Comparison of ENCODE assay signal across 7 mouse cellular contexts in genomic region chr13:23744421-23745380, GRCm38 (mm10). TPM values are rescaled to one million over a fixed set of nuclear protein-coding genes. Genes with fewer than 3 reads are reported as not detected.
DNase-seq lines count a peak whose midpoint lies in the region; ATAC-seq and TF ChIP-seq lines count a peak whose summit lies in the region.

No protein-coding gene starts in this region.

- H3K79me2 ChIP-seq in CH12.LX (replicated peaks; ENCODE audit: control insufficient read depth, extremely low read depth, insufficient read depth, poor library complexity, severe bottlenecking) = no peaks in the 10 kb centered on the region

- H3K4me2 ChIP-seq in CH12.LX (ENCODE audit: insufficient read depth, low read depth, poor library complexity, severe bottlenecking) = peak overlapping the region; percentile 74; the same call in 1 of the 2 replicates
- peak overlapping the region; percentile 58 for H3K4me2 ChIP-seq in forebrain, embryonic 11.5 days (ENCODE audit: low read depth, low read length, severe bottlenecking)
- H3K4me2 ChIP-seq in liver, embryonic 11.5 days = peak overlapping the region; percentile 60

- TF ChIP-seq EP300 in CH12.LX (IDR thresholded peaks at IDR 0.05; ENCODE audit: low read length) = no peak

- H3K9me3 ChIP-seq in CH12.LX (replicated peaks; ENCODE audit: low read length) = no peaks in the 10 kb centered on the region
- H3K9me3 ChIP-seq in forebrain, embryonic 11.5 days (ENCODE audit: control insufficient read depth, low read length) = no peaks in the 10 kb centered on the region
- no peaks in the 10 kb centered on the region for H3K9me3 ChIP-seq in liver, embryonic 11.5 days (ENCODE audit: control insufficient read depth, low read length)

- H3K27me3 ChIP-seq in CH12.LX (replicated peaks) = no peaks in the 10 kb centered on the region
- no peaks in the 10 kb centered on the region for H3K27me3 ChIP-seq in forebrain, embryonic 11.5 days (ENCODE audit: control insufficient read depth, insufficient read depth, low read length)
- no peaks in the 10 kb centered on the region for H3K27me3 ChIP-seq in liver, embryonic 11.5 days (replicated peaks; ENCODE audit: control insufficient read depth, insufficient read depth, low read length)

- no peaks in the 10 kb centered on the region for H3K36me3 ChIP-seq in CH12.LX (replicated peaks in 1 of 2; ENCODE audit: control insufficient read depth in 1 of 2, insufficient read depth in 1 of 2, low read length in 1 of 2)
- H3K36me3 ChIP-seq in forebrain, embryonic 11.5 days (ENCODE audit: control insufficient read depth, insufficient read depth, low read length) = no peaks in the 10 kb centered on the region
- H3K36me3 ChIP-seq in liver, embryonic 11.5 days (ENCODE audit: control insufficient read depth, insufficient read depth, low read length) = no peaks in the 10 kb centered on the region

- DNase-seq in 3T3-L1 (ENCODE audit: low read depth, low spot score) (peak; percentile 73), CH12.LX (ENCODE audit: extremely low read depth) (no peak)
- no peak for DNase-seq in forebrain, embryonic 11.5 days (ENCODE audit: low spot score)
- DNase-seq in liver, embryonic 11.5 days (ENCODE audit: low spot score) = no peak
- DNase-seq in yolk sac, embryonic 10.5 days (ENCODE audit: low spot score) = peak; percentile 47
- no peak for DNase-seq in lung, adult 2 months
- no peak for DNase-seq in gastrocnemius, postnatal 25 days

- TF ChIP-seq CTCF in CH12.LX (conservative IDR thresholded peaks at IDR 0.05 in 1 of 2, IDR thresholded peaks at IDR 0.05 in 1 of 2; ENCODE audit: low read depth in 2 of 2, low read length in 2 of 2) = no peak
- no peak for TF ChIP-seq CTCF in lung, adult 2 months (IDR thresholded peaks at IDR 0.05; ENCODE audit: insufficient read depth, low read length)

- in situ Hi-C loops in CH12.LX (cut with MboI; ENCODE audit: low pct_ligation_motif_present, low pct_unique_long_range_greater_than_20kb, low sequenced_read_pairs) = no loop called here

- WGBS in forebrain, embryonic 11.5 days = 2% methylated on average over 13 of the region's 36 CpGs
- WGBS in liver, embryonic 11.5 days = 3% methylated on average over 13 of the region's 36 CpGs
- 7% methylated on average over 24 of the region's 36 CpGs for WGBS in lung, adult 2 months

- peak overlapping the region; percentile 85 for H3K27ac ChIP-seq in CH12.LX (ENCODE audit: insufficient read depth, low read depth)
- peak overlapping the region; percentile 99 for H3K27ac ChIP-seq in forebrain, embryonic 11.5 days (ENCODE audit: low read depth, low read length)
- H3K27ac ChIP-seq in liver, embryonic 11.5 days (ENCODE audit: low read depth, low read length) = peak overlapping the region; percentile 100

- peak overlapping the region; percentile 13 to 47 (median 33) for H3K4me3 ChIP-seq in CH12.LX (replicated peaks in 1 of 3; ENCODE audit: low read depth in 2 of 3, low read length in 2 of 3, poor library complexity in 1 of 3)
- H3K4me3 ChIP-seq in forebrain, embryonic 11.5 days (ENCODE audit: low read depth, low read length) = peak overlapping the region; percentile 38
- peak overlapping the region; percentile 46 for H3K4me3 ChIP-seq in liver, embryonic 11.5 days (ENCODE audit: low read depth, low read length)
- H3K4me3 ChIP-seq in lung, adult 2 months (replicated peaks; ENCODE audit: extremely low read depth, low read depth, low read length) = no peak overlapping the region

- peak overlapping the region; percentile 74; the same call in 1 of the 2 replicates for H3K9ac ChIP-seq in CH12.LX (ENCODE audit: insufficient read depth, low read depth)
- H3K9ac ChIP-seq in forebrain, embryonic 11.5 days (ENCODE audit: low read length) = peak overlapping the region; percentile 75
- H3K9ac ChIP-seq in liver, embryonic 11.5 days (ENCODE audit: low read depth, low read length) = peak overlapping the region; percentile 77

- dilution Hi-C loops in CH12.LX (cut with MboI; ENCODE audit: extremely low pct_ligation_motif_present, extremely low pct_unique_long_range_greater_than_20kb, low sequenced_read_pairs) = loop anchor here (10.0 kb wide), 1 partner anchor 50 kb away; the partner anchor contains the start of genes Hist1h1t and Hist1h4c

- peak; percentile 0; the same call in 1 of the 2 replicates for ATAC-seq in forebrain, embryonic 11.5 days (replicated peaks; ENCODE audit: low FRiP score)
- ATAC-seq in liver, embryonic 11.5 days (replicated peaks; ENCODE audit: low FRiP score) = no peak

- peaks cover 3 to 38% of the 10 kb centered on the region in 2 experiments; a peak in 3 of 4 replicates for H3K4me1 ChIP-seq in CH12.LX (ENCODE audit: control insufficient read depth in 1 of 2, insufficient read depth in 2 of 2)
- H3K4me1 ChIP-seq in forebrain, embryonic 11.5 days (replicated peaks; ENCODE audit: control insufficient read depth, insufficient read depth, low read length) = no peaks in the 10 kb centered on the region; the same call in 1 of the 2 replicates
- peaks cover 18% of the 10 kb centered on the region for H3K4me1 ChIP-seq in liver, embryonic 11.5 days (replicated peaks; ENCODE audit: control insufficient read depth, insufficient read depth, low read length)
- H3K4me1 ChIP-seq in lung, adult 2 months (ENCODE audit: control insufficient read depth, insufficient read depth, low read length) = peaks cover 7% of the 10 kb centered on the region

- peak; percentile 58; the same call in 1 of the 2 replicates for TF ChIP-seq POLR2A in CH12.LX (IDR thresholded peaks at IDR 0.05; ENCODE audit: low read depth, low read length)
- no peak for TF ChIP-seq POLR2A in lung, adult 2 months (IDR thresholded peaks at IDR 0.05; ENCODE audit: borderline replicate concordance, extremely low read depth, low read depth, low read length)

- no peak for TF ChIP-seq RAD21 in CH12.LX (IDR thresholded peaks at IDR 0.05; ENCODE audit: low read depth, low read length)

TF ChIP-seq in CH12.LX, 34 proteins besides CTCF, POLR2A, EP300 and RAD21 (continues in another document):
- TF ChIP-seq SMC3 (IDR thresholded peaks at IDR 0.05; ENCODE audit: low read depth, low read length) = peak; percentile 8
- TF ChIP-seq USF2 (conservative IDR thresholded peaks at IDR 0.05; ENCODE audit: low read depth, low read length) = peak; percentile 12; the same call in 1 of the 2 replicates
- peak; percentile 100 for TF ChIP-seq POLR2AphosphoS2 (IDR thresholded peaks at IDR 0.05; ENCODE audit: low read depth, low read length)
- peak; percentile 39; the same call in 1 of the 2 replicates for TF ChIP-seq HCFC1 (IDR thresholded peaks at IDR 0.05; ENCODE audit: low read depth, low read length)
- TF ChIP-seq NELFE (IDR thresholded peaks at IDR 0.05; ENCODE audit: low read depth, low read length) = peak; percentile 82; the same call in 1 of the 2 replicates
- TF ChIP-seq TCF12 (IDR thresholded peaks at IDR 0.05; ENCODE audit: low read depth, low read length) = no peak
- no peak for TF ChIP-seq USF1 (IDR thresholded peaks at IDR 0.05; ENCODE audit: low read depth, low read length)
- no peak for TF ChIP-seq IRF4 (IDR thresholded peaks at IDR 0.05; ENCODE audit: low read depth, low read length)
- peak; percentile 66; the same call in 1 of the 2 replicates for TF ChIP-seq MAZ (IDR thresholded peaks at IDR 0.05; ENCODE audit: low read depth, low read length)
- TF ChIP-seq PAX5 (IDR thresholded peaks at IDR 0.05; ENCODE audit: low read length) = no peak

RNA-seq across cellular contexts. Expression of gene Hist1h3c, which starts 0.7 kb away (rescaled TPM):
- total RNA-seq in CH12.LX (2012; rRNA removed) (1,821 and 1,847 TPM in 2 replicates), CH12.LX (2014; rRNA removed) (57.5 and 73.1 TPM in 2 replicates)
- 5.5 and 7.3 TPM in 2 replicates for polyA plus RNA-seq in CH12.LX (2012; ENCODE audit: insufficient read length, low read depth)
- 8.7 and 10.6 TPM in 2 replicates for polyA plus RNA-seq in forebrain, embryonic 11.5 days (2014; fragmentation: Nextera tagmentation; extraction: Ambion mirVana)
- 6.1 and 6.7 TPM in 2 replicates for polyA plus RNA-seq in liver, embryonic 11.5 days (2014; fragmentation: Nextera tagmentation; extraction: Ambion mirVana)
- 1.2 and 2.9 TPM in 2 replicates for polyA plus RNA-seq in lung, adult 2 months (2012; rRNA removed)
- 1 to 10 TPM; 5.0 to 7.1 TPM for total RNA-seq in gastrocnemius, postnatal 25 days (2021)

RNA-seq across cellular contexts. Expression of gene Hist1h2bb, which starts 1.8 kb away (rescaled TPM):
- 2,544 and 2,852 TPM in 2 replicates for total RNA-seq in CH12.LX (2012; rRNA removed)
- total RNA-seq in CH12.LX (2014; rRNA removed) = 34.5 and 54.6 TPM in 2 replicates
- polyA plus RNA-seq in CH12.LX (2012; ENCODE audit: insufficient read length, low read depth) = 0.53 and 1.3 TPM in 2 replicates
- polyA plus RNA-seq in forebrain, embryonic 11.5 days (2014; fragmentation: Nextera tagmentation; extraction: Ambion mirVana) = 2.6 and 3.4 TPM in 2 replicates
- 3.1 and 4.6 TPM in 2 replicates for polyA plus RNA-seq in liver, embryonic 11.5 days (2014; fragmentation: Nextera tagmentation; extraction: Ambion mirVana)
- polyA plus RNA-seq in lung, adult 2 months (2012; rRNA removed) = 2.5 and 2.6 TPM in 2 replicates
- total RNA-seq in gastrocnemius, postnatal 25 days (2021) = 10 to 100 TPM in 1 of 2 experiments, 1 to 10 TPM in 1; 5.9 to 10.7 TPM

RNA-seq across cellular contexts. Expression of gene Hist1h1c, which starts 6.1 kb away (rescaled TPM):
- total RNA-seq in CH12.LX (2012; rRNA removed) (568 and 597 TPM in 2 replicates), CH12.LX (2014; rRNA removed) (22.8 and 26.1 TPM in 2 replicates)
- 12.5 and 13.2 TPM in 2 replicates for polyA plus RNA-seq in CH12.LX (2012; ENCODE audit: insufficient read length, low read depth)
- polyA plus RNA-seq in forebrain, embryonic 11.5 days (2014; fragmentation: Nextera tagmentation; extraction: Ambion mirVana) = 14.5 and 15.2 TPM in 2 replicates
- 24.2 and 25.8 TPM in 2 replicates for polyA plus RNA-seq in liver, embryonic 11.5 days (2014; fragmentation: Nextera tagmentation; extraction: Ambion mirVana)
- polyA plus RNA-seq in lung, adult 2 months (2012; rRNA removed) = 38.1 and 46.7 TPM in 2 replicates
- 100 to 1,000 TPM; 156 to 159 TPM for total RNA-seq in gastrocnemius, postnatal 25 days (2021)

RNA-seq across cellular contexts. Expression of gene Hist1h2ab, which starts 6.2 kb away (rescaled TPM):
- total RNA-seq in CH12.LX (2012; rRNA removed) (1,936 and 2,243 TPM in 2 replicates), CH12.LX (2014; rRNA removed) (24.9 and 32.6 TPM in 2 replicates)
- polyA plus RNA-seq in CH12.LX (2012; ENCODE audit: insufficient read length, low read depth) = 2.9 TPM in 2 replicates
- polyA plus RNA-seq in forebrain, embryonic 11.5 days (2014; fragmentation: Nextera tagmentation; extraction: Ambion mirVana) = 59.7 and 63.1 TPM in 2 replicates
- 38.5 and 42.1 TPM in 2 replicates for polyA plus RNA-seq in liver, embryonic 11.5 days (2014; fragmentation: Nextera tagmentation; extraction: Ambion mirVana)
- polyA plus RNA-seq in lung, adult 2 months (2012; rRNA removed) = 2.0 and 3.9 TPM in 2 replicates
- total RNA-seq in gastrocnemius, postnatal 25 days (2021) = 10 to 100 TPM in 1 of 2 experiments, 1 to 10 TPM in 1; 9.5 to 11.0 TPM

RNA-seq across cellular contexts. Expression of gene Hist1h3b, which starts 7.4 kb away (rescaled TPM):
- total RNA-seq in CH12.LX (2012; rRNA removed) = 1,913 and 2,096 TPM in 2 replicates
- 28.9 and 44.0 TPM in 2 replicates for total RNA-seq in CH12.LX (2014; rRNA removed)
- polyA plus RNA-seq in CH12.LX (2012; ENCODE audit: insufficient read length, low read depth) = 5.4 and 5.5 TPM in 2 replicates
- polyA plus RNA-seq in forebrain, embryonic 11.5 days (2014; fragmentation: Nextera tagmentation; extraction: Ambion mirVana) = 11.7 and 15.4 TPM in 2 replicates
- polyA plus RNA-seq in liver, embryonic 11.5 days (2014; fragmentation: Nextera tagmentation; extraction: Ambion mirVana) = 5.5 and 8.3 TPM in 2 replicates
- 2.6 and 3.8 TPM in 2 replicates for polyA plus RNA-seq in lung, adult 2 months (2012; rRNA removed)
- 10 to 100 TPM in 1 of 2 experiments, 1 to 10 TPM in 1; 9.6 to 17.3 TPM for total RNA-seq in gastrocnemius, postnatal 25 days (2021)

Comparison
In these comparisons a context has a peak if more than half of its experiments do, and no peak if none do; other contexts are left out.
1. DNase-seq: peak in 3T3-L1 (single experiment) and yolk sac, embryonic 10.5 days (single experiment); none in CH12.LX (single experiment), forebrain, embryonic 11.5 days (single experiment), liver, embryonic 11.5 days (single experiment), lung, adult 2 months (single experiment) and gastrocnemius, postnatal 25 days (single experiment).
2. Peak in every context shown above with its lines, with median percentiles within 50 percentile points of each other: H3K27ac ChIP-seq, H3K4me2 ChIP-seq and H3K9ac ChIP-seq.